ENCODE assay signal across 19 mouse cellular contexts in the genomic region with DNA sequence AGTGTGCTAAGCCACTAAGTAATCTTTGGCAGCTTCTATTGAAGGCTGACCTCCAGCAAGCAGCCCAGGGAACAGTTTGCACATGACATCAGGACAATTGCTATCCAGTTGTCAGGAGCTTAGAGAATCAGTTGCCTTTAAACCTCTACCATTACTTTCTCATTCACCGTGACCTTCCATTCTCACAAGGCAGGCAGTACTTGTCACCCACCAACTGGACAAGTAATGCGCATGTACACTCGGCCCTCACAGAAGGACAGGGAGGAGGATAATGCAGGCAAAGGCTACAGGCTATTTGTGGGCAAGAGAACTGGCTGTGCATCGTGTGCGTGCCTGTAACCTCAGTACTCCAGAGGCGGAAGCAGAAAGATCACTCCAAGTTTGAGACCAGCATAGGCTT. TPM values are rescaled to one million over a fixed set of nuclear protein-coding genes. Genes with fewer than 3 reads are reported as not detected.
DNase-seq lines count a peak whose midpoint lies in the region; ATAC-seq and TF ChIP-seq lines count a peak whose summit lies in the region.
"Had no signal": no experiment of that assay in that cellular context is flagged by ENCODE, and none has a peak within 500 bp of the region (broad histone marks: within the 10 kb centered on the region; RNA-seq: fewer than 3 reads in every experiment).

No protein-coding gene starts in this region.

- no peak for DNase-seq in gastrocnemius, adult 2 months
- no peak for DNase-seq in gastrocnemius, adult 18-20 months (ENCODE audit: low spot score)
- DNase-seq in liver, adult 2 months (ENCODE audit: extremely low read depth, low read depth, low spot score): peak; percentile 39
- peak; percentile 24 for DNase-seq in heart, postnatal 4 days
- no peak for DNase-seq in kidney, adult 9 months
- DNase-seq: cerebellum, adult 8-10 months; gastrocnemius, postnatal 14 days; kidney, postnatal 10 days; lung, adult 2 months; lung, postnatal 4 days; right cerebral cortex, postnatal 4 days had no signal

- 93% methylated on average over 6 of the region's 6 CpGs for WGBS in liver, adult 2 months
- WGBS in liver, embryonic 12.5 days (ENCODE audit: insufficient replicate concordance): 88% methylated on average over 6 of the region's 6 CpGs
- 54% methylated on average over 6 of the region's 6 CpGs for WGBS in forebrain, embryonic 15.5 days

- no peak overlapping the region for H3K4me3 ChIP-seq in gastrocnemius, adult 2 months
- H3K4me3 ChIP-seq in liver, adult 2 months (ENCODE audit: insufficient read depth, low read depth, low read length): no peak overlapping the region
- H3K4me3 ChIP-seq in liver, embryonic 12.5 days: no peak overlapping the region
- no peak overlapping the region for H3K4me3 ChIP-seq in forebrain, embryonic 15.5 days
- H3K4me3 ChIP-seq: embryonic facial prominence, embryonic 13.5 days; limb, embryonic 13.5 days; midbrain, embryonic 15.5 days; neural tube, embryonic 12.5 days had no signal

- ATAC-seq in liver, embryonic 12.5 days: no peak
- no peak for ATAC-seq in forebrain, embryonic 15.5 days (replicated peaks)
- ATAC-seq: intestine, embryonic 16.5 days; midbrain, embryonic 15.5 days had no signal

- TF ChIP-seq POLR2A in liver, adult 2 months (IDR thresholded peaks at IDR 0.05; ENCODE audit: extremely low read depth, insufficient read depth, low read length): no peak

- no peak for TF ChIP-seq CTCF in gastrocnemius, adult 2 months (IDR thresholded peaks at IDR 0.05)
- no peak for TF ChIP-seq CTCF in liver, adult 2 months (IDR thresholded peaks at IDR 0.05; ENCODE audit: low read depth, low read length)

- peaks cover 41% of the 10 kb centered on the region for H3K4me1 ChIP-seq in liver, adult 2 months (ENCODE audit: control insufficient read depth, insufficient read depth, low read length)
- H3K4me1 ChIP-seq in liver, embryonic 12.5 days: peaks cover 54% of the 10 kb centered on the region
- peaks cover 73% of the 10 kb centered on the region for H3K4me1 ChIP-seq in forebrain, embryonic 15.5 days

- no peaks in the 10 kb centered on the region for H3K9me3 ChIP-seq in liver, embryonic 12.5 days (replicated peaks)
- H3K9me3 ChIP-seq in forebrain, embryonic 15.5 days: no peaks in the 10 kb centered on the region
- H3K9me3 ChIP-seq: embryonic facial prominence, embryonic 13.5 days; limb, embryonic 13.5 days; midbrain, embryonic 15.5 days; neural tube, embryonic 12.5 days had no signal

- no peak overlapping the region for H3K9ac ChIP-seq in liver, adult 2 months (ENCODE audit: low read depth, low read length)
- no peak overlapping the region for H3K9ac ChIP-seq in liver, embryonic 12.5 days
- no peak overlapping the region for H3K9ac ChIP-seq in forebrain, embryonic 15.5 days (replicated peaks)
- H3K9ac ChIP-seq: embryonic facial prominence, embryonic 13.5 days; hindbrain, embryonic 14.5 days; limb, embryonic 13.5 days; midbrain, embryonic 15.5 days; neural tube, embryonic 12.5 days had no signal

- intact Hi-C loops in gastrocnemius, adult 2 months (cut with DNase I): loop anchor here (5.0 kb wide), 1 partner anchor 41 kb away; no protein-coding TSS in a partner anchor

- H3K4me2 ChIP-seq in liver, embryonic 12.5 days: no peak overlapping the region
- no peak overlapping the region for H3K4me2 ChIP-seq in forebrain, embryonic 15.5 days (replicated peaks)
- H3K4me2 ChIP-seq: embryonic facial prominence, embryonic 13.5 days; hindbrain, embryonic 14.5 days; limb, embryonic 13.5 days; midbrain, embryonic 15.5 days; neural tube, embryonic 12.5 days had no signal

- no peaks in the 10 kb centered on the region for H3K36me3 ChIP-seq in liver, adult 2 months (ENCODE audit: control insufficient read depth, insufficient read depth, low read length)
- H3K36me3 ChIP-seq in liver, embryonic 12.5 days: peaks cover 7% of the 10 kb centered on the region; the same call in 1 of the 2 replicates
- H3K36me3 ChIP-seq in forebrain, embryonic 15.5 days: 0 out of 2 replicates have a peak, but pooled peaks cover 3% of the 10 kb centered on the region
- H3K36me3 ChIP-seq: embryonic facial prominence, embryonic 13.5 days; limb, embryonic 13.5 days; midbrain, embryonic 15.5 days; neural tube, embryonic 12.5 days had no signal

- no peaks in the 10 kb centered on the region for H3K27me3 ChIP-seq in liver, adult 2 months (ENCODE audit: control insufficient read depth, insufficient read depth, low read length)
- no peaks in the 10 kb centered on the region for H3K27me3 ChIP-seq in liver, embryonic 12.5 days (replicated peaks)
- H3K27me3 ChIP-seq in forebrain, embryonic 15.5 days: no peaks in the 10 kb centered on the region
- H3K27me3 ChIP-seq: embryonic facial prominence, embryonic 13.5 days; limb, embryonic 13.5 days; midbrain, embryonic 15.5 days; neural tube, embryonic 12.5 days had no signal

- peak overlapping the region; percentile 67 for H3K27ac ChIP-seq in gastrocnemius, adult 2 months
- no peak overlapping the region for H3K27ac ChIP-seq in liver, adult 2 months (replicated peaks; ENCODE audit: insufficient read depth, low read depth, low read length)
- no peak overlapping the region for H3K27ac ChIP-seq in liver, embryonic 12.5 days
- peak overlapping the region; percentile 72 for H3K27ac ChIP-seq in forebrain, embryonic 15.5 days (replicated peaks)
- H3K27ac ChIP-seq: embryonic facial prominence, embryonic 13.5 days; hindbrain, embryonic 14.5 days; limb, embryonic 13.5 days; neural tube, embryonic 12.5 days had no signal

- peaks cover 9% of the 10 kb centered on the region; the same call in 1 of the 2 replicates for H3K79me2 ChIP-seq in liver, adult 2 months (ENCODE audit: control insufficient read depth, insufficient read depth, low read length)

RNA-seq across cellular contexts. Expression of a gene that starts 43.9 kb away (rescaled TPM):
- 10 to 100 TPM; 12.0 to 17.4 TPM for total RNA-seq in gastrocnemius, adult 2 months (2021)
- 10 to 100 TPM; 10.6 to 13.5 TPM for total RNA-seq in gastrocnemius, adult 18-20 months (2021)
- total RNA-seq in liver, adult 2 months (2014; rRNA removed): 21.1 and 24.9 TPM in 2 replicates
- 10.7 and 15.3 TPM in 2 replicates for polyA plus RNA-seq in liver, adult 2 months (2012; rRNA removed)
- polyA plus RNA-seq in liver, embryonic 12.5 days (2016; fragmentation: Nextera tagmentation; extraction: Ambion mirVana): 30.3 and 32.0 TPM in 2 replicates
- polyA plus RNA-seq in forebrain, embryonic 15.5 days (2015; fragmentation: Nextera tagmentation; extraction: Ambion mirVana): 125 and 130 TPM in 2 replicates
- 10 to 100 TPM; 32.7 to 41.7 TPM for total RNA-seq in heart, postnatal 4 days (2021)

Comparison
In these comparisons a context has a peak if more than half of its experiments do, and no peak if none do; other contexts are left out.
1. DNase-seq: peak in liver, adult 2 months (single experiment) and heart, postnatal 4 days (single experiment); none in gastrocnemius, adult 2 months (single experiment), gastrocnemius, adult 18-20 months (single experiment) and kidney, adult 9 months (single experiment).
2. H3K27ac ChIP-seq: peak in gastrocnemius, adult 2 months (single experiment) and forebrain, embryonic 15.5 days (single experiment); none in liver, adult 2 months (single experiment) and liver, embryonic 12.5 days (single experiment).